Mouse (Mus musculus) cerebellum, adult 2 months (tissue): ENCODE results near the gene Etl4. TPM values are rescaled to one million over a fixed set of nuclear protein-coding genes. Genes with fewer than 3 reads are reported as not detected.

Experiments used
- DNase-seq, 2 experiments: peaks; one replicate each; pipeline ENCODE4 v3.0.0; 2021
- H3K27ac ChIP-seq: fragments of 200-500 bp; 2 replicates; pipeline ENCODE4 v1.5.1; 2012; ENCODE audit warnings: low read length, control low read depth, inconsistent platforms; ENCODE audit not compliant: insufficient read depth
- H3K27me3 ChIP-seq: fragments of 200-500 bp; 2 replicates; pipeline ENCODE4 v1.6.1; 2012; ENCODE audit warnings: inconsistent platforms, mild to moderate bottlenecking, low read length, moderate library complexity; ENCODE audit not compliant: control insufficient read depth, insufficient read depth
- H3K4me1 ChIP-seq: fragments of 200-500 bp; 2 replicates; pipeline ENCODE4 v1.6.1; 2011; ENCODE audit warnings: low read length; ENCODE audit not compliant: control insufficient read depth, insufficient read depth
- H3K4me3 ChIP-seq: fragments of 200-500 bp; replicated peaks from 2 replicates; pipeline ENCODE3; 2011; ENCODE audit warnings: mild to moderate bottlenecking, low read depth, low read length, control low read depth; ENCODE audit not compliant: insufficient read depth
- CTCF ChIP-seq: fragments of 200-500 bp; IDR thresholded peaks from 2 replicates; pipeline ENCODE4 v1.5.1; 2011; ENCODE audit warnings: low read depth, mild to moderate bottlenecking, control low read depth, low read length, moderate library complexity, borderline replicate concordance; ENCODE audit not compliant: insufficient read depth
- POLR2A ChIP-seq: fragments of 200-500 bp; IDR thresholded peaks from 2 replicates; pipeline ENCODE4 v1.6.1; 2011; ENCODE audit warnings: low read length, control low read depth, borderline replicate concordance; ENCODE audit not compliant: insufficient read depth
- WGBS: fragments of 180-500 bp; shearing (Covaris S2); methylation state at CpG from one replicate; pipeline ENCODE4 v1.1.7; 2018; 5-methylcytosine and 5-hydroxymethylcytosine counted together
- polyA plus RNA-seq: library from polyadenylated mRNA; depleted of rRNA; stranded (reverse); fragments of >200 nt; gene quantifications from 2 replicates; pipeline ENCODE4 v1.2.3, GENCODE M21; 2012

Etl4 gene
- polyA plus RNA-seq, 1 experiment = 40.1 TPM

- TF ChIP-seq POLR2A = no peak
- no peak for TF ChIP-seq CTCF
- Histone ChIP-seq H3K27ac (no peak overlapping the region), H3K27me3 (no peaks in the 10 kb centered on the region), H3K4me1 (no peaks in the 10 kb centered on the region), H3K4me3 (no peak overlapping the region)
- no peak for DNase-seq
- WGBS = 85% methylated on average over 7 of the region's 7 CpGs
Observed at GRCm38 (mm10) chr2:20759045-20759662, 849.6 kb downstream of the Etl4 start.

GRCm38 (mm10) chr2:20761320-20761719 is 851.7 kb downstream of the Etl4 start:
- Histone ChIP-seq H3K27ac (no peak overlapping the region), H3K4me3 (no peak overlapping the region), H3K27me3 (no peaks in the 10 kb centered on the region), H3K4me1 (no peaks in the 10 kb centered on the region)
- DNase-seq = no peak
- no peak for TF ChIP-seq POLR2A
- TF ChIP-seq CTCF = no peak
- 83% methylated on average over 5 of the region's 5 CpGs for WGBS

GRCm38 (mm10) chr2:20761751-20762150 is 852.2 kb downstream of the Etl4 start:
- WGBS = 84% methylated on average over 3 of the region's 3 CpGs
- no peak for DNase-seq

GRCm38 (mm10) chr2:20763511-20764212 is 854.1 kb downstream of the Etl4 start:
- DNase-seq = no peak
- Histone ChIP-seq H3K4me3 (no peak overlapping the region), H3K4me1 (no peaks in the 10 kb centered on the region), H3K27me3 (no peaks in the 10 kb centered on the region), H3K27ac (no peak overlapping the region)
- WGBS = 70% methylated on average over 4 of the region's 4 CpGs
- TF ChIP-seq CTCF (no peak), POLR2A (no peak)

More at GRCm38 (mm10) chr2:20761751-20762150, 852.2 kb downstream of the Etl4 start:
- TF ChIP-seq POLR2A = no peak
- TF ChIP-seq CTCF = no peak
- no peaks in the 10 kb centered on the region for H3K27me3 ChIP-seq
- H3K4me3 ChIP-seq = no peak overlapping the region
- H3K27ac ChIP-seq = no peak overlapping the region
- no peaks in the 10 kb centered on the region for H3K4me1 ChIP-seq

- Histone ChIP-seq H3K27ac (no peak overlapping the region), H3K27me3 (no peaks in the 10 kb centered on the region), H3K4me3 (no peak overlapping the region), H3K4me1 (no peaks in the 10 kb centered on the region)
- no peak for DNase-seq
- no peak for TF ChIP-seq POLR2A
- no peak for TF ChIP-seq CTCF
Observed at GRCm38 (mm10) chr2:20764566-20765090, 855.0 kb downstream of the Etl4 start.

- TF ChIP-seq CTCF (no peak), POLR2A (no peak)
- Histone ChIP-seq H3K4me1 (no peaks in the 10 kb centered on the region), H3K27me3 (no peaks in the 10 kb centered on the region), H3K4me3 (no peak overlapping the region), H3K27ac (no peak overlapping the region)
- DNase-seq = no peak
- WGBS = 67% methylated on average over 5 of the region's 5 CpGs
Observed at GRCm38 (mm10) chr2:20768681-20769080, 859.1 kb downstream of the Etl4 start.

- no peak overlapping the region for H3K4me3 ChIP-seq
- TF ChIP-seq CTCF (no peak), POLR2A (no peak)
- no peak for DNase-seq
- no peaks in the 10 kb centered on the region for H3K4me1 ChIP-seq
- no peak overlapping the region for H3K27ac ChIP-seq
- H3K27me3 ChIP-seq = no peaks in the 10 kb centered on the region
Observed at GRCm38 (mm10) chr2:20770171-20770570, 860.6 kb downstream of the Etl4 start.

- DNase-seq = no peak
- Histone ChIP-seq H3K27ac (no peak overlapping the region), H3K4me3 (no peak overlapping the region), H3K27me3 (no peaks in the 10 kb centered on the region), H3K4me1 (no peaks in the 10 kb centered on the region)
- WGBS = 76% methylated on average over 2 of the region's 2 CpGs
- TF ChIP-seq POLR2A = no peak
Observed at GRCm38 (mm10) chr2:20774462-20774861, 864.9 kb downstream of the Etl4 start.
